Mouse (Mus musculus) testis, postnatal 14 days (tissue): ENCODE measurements around the gene Tmed3.
A peak's percentile ranks its signal among the peaks of the same experiment; 100 is the strongest.

Source experiments
- DNase-seq: peaks from one replicate; pipeline ENCODE4 v3.0.0; 2021; ENCODE audit warnings: low spot score

The Tmed3 gene

DNA sequence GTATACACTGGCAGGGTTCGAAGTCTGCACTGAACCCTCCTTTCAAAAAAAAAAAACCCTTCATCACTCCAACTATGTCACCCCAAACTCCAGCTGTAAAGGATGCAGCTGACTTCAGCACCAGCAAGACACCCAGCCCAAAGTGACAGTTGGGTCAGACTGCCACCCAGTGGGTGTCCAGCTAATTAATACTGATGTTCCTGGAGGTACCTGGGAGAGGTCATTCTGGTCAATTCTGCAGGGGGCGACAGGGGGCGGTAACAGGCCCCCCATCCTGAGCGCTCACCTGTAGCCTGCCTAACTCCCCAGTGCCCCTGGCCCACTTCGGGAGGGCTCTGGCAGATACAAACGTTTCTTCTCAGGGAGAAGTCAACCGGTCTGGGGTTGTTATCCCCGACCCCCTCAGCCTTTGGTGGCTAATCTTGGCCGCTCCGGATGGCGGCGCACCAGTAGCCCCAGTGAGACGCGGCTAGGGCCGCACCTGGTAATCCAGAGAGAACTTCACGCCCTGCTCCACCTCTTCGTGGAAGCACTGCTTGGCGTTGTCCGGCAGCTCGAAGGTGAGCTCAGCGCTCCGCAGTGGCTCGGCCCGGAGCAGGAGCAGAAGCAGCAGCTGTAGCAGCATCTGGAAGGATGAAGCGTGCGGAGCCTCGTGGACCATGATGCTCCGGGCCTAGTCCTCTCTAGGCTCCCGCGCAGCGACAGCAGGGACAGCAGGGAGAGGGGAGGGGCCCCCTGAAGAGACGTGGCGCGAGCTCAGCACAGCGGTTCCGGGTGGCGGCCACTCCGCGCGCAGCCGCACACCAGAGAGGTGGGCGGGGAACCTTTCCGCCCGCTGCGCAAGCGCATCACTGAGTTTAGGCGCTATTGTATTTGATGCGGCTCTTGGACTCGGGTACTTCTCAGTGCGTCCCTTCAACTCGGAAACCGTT, at the start of gene Tmed3:
Gene Tmed3 (minus strand): TSS at position 804 of the 932 bp plus-strand sequence.
- DNase-seq: peak; percentile 91

DNA sequence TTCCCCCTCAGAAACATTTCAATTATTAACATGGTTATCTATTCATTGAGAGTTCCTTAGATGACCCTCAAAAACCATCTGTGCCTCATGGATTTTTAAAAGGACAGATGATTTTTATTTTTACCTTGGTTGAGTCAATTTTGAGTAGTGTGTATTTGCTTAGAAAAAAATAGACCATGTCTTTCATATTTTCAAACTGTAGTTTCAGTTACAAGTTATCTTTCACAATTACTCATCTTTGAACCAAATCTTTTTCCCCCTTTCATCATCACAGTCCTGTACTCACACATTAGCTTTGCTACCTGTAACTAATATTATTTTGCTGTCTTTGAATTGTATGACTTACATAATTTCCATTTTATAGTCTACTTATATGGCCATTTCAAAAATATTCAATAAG, 35.2 kb upstream of the Tmed3 start:
- DNase-seq: no peak

DNA sequence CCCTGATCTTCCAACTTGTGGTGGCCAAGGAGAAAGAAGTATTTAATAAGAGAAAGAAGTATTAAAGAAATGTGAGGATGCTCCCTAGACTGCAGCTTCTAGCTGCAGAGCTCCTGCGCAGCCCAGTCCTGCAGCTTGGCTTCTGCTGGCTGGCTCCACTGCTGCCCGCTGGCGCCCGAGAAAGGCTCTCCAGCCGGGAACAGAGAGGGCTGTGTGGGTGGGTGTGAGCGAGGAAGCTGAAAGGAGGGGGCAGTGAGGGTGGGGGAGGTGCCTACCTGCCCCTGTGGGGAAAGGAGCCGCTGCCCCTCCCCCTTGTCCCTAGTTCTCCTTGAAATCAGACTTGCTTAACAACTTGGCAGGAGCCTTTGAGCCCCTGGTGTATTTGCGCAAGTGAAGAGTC, 33.4 kb upstream of the Tmed3 start, which contains the start of gene Ankrd34c:
Gene Ankrd34c (minus strand): TSS at position 181 of the 400 bp plus-strand sequence.
- no peak for DNase-seq

DNA sequence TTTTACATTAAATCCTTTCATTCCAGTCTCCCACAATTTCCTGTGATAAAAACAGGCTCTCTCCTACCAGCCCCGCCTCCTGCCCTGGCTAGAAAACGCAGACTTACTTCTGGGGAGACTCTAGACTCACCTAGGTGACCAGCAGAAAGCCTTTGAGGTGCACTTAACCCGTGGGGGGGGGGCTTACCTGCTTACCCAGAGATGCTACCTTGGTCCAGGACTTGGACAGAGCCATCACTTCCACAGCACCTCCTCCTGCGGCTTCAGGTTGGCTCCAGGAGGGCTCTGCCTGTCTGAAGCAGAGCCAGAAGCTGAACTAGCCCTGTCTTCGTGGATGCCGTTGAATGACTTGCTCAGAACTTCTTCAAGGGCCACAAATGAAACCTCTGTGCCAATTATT, 33.0 kb upstream of the Tmed3 start:
- no peak for DNase-seq

DNA sequence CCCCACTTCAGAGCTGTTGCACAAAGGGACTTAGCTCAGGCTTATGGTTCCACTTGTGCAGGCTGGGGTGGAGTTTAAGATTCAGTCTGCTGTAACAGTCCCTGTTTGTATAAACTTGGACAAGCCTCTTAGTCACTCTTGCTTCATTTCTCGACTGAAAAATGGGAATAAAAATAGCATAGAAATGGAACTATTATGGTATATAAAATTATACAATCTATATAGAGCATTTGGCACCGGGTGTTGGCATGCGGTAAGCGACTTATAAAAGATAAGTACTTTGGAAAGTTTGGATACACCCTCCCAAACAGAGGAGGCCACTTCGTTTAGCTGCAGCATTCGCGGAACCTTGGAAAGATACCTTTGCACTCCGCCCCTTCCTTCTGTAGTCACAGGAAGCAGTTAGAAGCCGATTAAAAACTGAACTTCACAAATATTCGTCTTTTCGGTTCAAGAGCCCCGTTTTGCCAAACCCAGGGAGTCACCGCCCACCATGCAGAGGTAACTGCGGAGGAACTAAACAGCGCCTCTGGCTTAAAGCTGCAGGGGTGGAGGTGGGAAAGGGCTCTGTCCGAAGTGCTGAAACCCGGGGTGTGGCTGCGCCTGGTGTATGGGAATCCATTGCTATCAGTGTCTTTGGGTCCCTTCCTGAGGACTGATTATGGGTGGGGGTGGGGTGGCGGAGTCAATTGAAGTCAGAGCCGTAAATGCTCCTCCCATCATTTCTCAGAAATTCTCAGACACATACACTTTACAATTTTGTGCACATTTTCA, 32.3 kb upstream of the Tmed3 start:
- DNase-seq: peak; percentile 40

DNA sequence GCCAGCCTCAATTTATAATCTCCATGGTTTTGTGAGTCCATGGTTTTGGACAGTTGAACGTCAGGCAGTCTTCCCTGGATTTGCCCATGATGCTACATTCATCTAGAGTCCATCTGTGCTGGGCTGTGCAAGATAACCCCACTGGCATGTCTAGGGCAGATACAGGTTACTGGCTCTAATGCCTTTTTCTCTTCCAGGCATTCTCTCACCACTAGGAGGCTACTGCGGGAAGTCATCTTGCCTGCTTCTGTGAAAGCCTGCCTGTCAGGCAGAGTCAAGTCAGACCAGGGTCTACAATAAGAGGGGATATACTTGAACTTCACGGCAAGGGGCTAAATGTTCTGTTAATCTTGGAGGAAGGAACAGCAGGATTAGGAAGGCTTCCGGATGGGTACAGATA, 2.0 kb upstream of the Tmed3 start:
- no peak for DNase-seq

DNA sequence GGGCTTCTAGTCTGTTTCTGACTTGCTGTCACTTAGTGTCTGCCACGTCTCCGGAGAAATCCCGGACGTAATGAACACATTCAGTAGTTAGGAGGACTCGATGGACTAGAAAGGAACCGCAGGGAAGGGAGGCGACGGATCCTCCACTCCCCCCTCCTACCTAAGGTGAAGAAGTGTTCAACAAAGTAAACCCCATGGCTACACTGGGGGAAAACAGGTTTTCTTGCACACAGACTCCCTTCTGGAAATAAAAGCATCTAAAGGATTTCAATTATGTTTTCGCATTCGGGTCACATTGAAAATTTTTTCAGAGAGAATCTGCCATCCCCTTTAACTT, 297 bp upstream of the Tmed3 start:
- DNase-seq: peak; percentile 5

DNA sequence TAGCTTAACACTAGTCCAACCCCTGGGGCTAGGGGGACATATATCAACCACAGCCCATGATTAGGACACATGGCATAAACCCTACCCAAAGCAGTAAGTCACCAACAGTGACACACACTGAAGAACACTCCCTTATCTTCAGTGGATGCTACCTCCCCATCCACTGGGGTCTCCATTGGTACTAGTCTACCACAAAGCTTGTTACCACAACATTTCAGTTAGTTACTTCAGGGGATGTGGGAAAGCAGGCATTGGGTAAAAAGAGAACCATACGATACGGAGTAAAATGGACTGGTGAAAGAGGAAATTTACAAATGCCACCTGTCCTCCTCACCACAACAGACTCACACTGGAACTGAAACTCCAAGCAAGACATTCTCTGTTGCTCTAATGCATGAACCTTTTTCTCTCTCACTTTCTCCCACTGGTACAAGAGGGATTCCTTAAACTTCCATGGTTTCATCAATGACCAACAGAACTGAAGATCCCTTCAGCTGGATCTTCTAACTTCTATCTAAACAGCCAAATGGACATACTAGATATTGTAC, 3.9 kb downstream of the Tmed3 start:
- no peak for DNase-seq

DNA sequence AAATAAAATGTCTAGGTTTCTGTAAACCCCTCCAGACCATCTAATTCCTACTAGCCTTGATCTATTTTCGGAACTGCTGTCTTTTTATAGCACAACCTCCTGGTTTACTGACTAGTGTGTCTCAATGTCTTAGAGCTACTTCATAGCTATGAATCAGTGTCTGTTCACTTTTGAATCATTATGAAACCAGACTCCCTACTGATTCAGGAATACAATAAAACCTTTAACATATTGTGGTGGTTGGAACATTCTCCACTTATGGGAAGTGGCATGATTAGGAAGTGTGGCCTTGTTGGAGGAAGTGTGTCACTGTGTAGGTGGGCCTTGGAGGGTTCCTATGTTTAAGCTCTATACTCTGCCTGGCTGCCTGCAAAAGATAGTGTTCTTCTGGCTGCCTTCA, 9.7 kb downstream of the Tmed3 start:
- no peak for DNase-seq

DNA sequence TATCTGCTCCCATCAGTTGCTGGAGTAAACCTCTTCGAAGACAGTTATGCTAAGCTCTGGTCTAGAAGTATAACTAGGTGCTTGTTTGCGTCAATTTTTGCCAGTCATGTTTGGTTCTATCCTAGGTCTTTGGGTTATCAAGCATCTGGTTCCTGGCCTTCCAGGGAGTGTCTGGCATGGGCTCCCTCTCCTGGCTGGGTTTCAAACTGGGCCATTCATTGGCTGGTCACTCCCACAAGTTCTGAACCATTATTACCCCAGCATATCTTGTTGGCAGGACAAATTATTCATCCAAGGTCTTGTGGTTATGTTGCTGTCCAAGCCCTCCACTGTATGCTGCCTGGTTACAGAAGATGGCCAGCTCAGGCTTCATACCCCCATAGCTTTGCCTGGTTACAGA, 11.2 kb downstream of the Tmed3 start:
- DNase-seq: no peak

DNA sequence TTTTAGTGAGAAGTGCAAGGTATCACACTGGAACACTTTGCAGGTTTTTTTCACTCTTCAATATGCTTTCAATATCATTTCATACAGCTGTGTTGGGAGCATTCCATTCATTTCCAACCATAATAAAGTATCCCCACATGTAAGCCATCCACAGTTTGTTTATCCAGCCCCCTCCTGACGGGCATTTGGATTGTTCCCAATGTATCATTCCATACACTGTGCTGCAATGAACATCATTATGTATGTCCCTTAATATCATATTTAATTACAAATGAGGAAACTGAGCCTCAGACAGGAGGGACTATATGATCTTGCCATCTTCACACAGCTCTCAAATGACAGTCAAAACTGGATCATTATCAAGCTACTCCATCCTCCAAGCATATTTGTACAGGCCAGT, 15.7 kb downstream of the Tmed3 start:
- no peak for DNase-seq

DNA sequence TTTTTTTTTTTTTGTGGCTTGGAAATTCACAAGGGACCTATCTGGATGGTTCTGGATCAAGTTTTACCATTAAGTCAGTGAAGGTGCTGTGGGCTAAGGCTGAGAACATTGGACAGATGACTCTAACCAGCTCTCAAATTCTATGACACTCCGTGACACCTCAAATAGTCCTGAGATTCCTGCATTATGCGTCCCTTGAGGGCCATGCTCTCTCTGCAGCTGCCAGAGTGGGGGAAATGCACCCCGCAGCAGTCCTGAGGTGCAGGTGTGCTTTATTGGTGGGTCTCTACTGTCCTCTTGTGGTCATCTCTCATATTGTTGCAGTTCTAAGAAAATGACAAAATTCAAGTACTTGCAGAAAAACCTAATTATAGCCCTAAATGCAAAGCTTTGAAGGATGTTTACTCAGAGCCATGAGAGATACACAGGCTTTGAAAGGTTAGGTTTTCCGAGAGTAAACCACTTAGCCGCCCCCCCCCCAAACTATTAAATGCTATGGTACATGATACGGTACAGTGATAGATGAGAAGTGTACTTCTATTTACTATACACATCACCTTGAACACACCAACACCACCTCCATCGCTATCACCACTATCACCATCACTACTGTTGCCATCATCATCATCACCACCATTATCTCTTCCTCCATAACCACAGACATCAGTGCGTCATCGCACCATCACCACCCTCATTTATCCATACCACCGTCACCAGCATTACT, 17.2 kb downstream of the Tmed3 start:
- DNase-seq: no peak

DNA sequence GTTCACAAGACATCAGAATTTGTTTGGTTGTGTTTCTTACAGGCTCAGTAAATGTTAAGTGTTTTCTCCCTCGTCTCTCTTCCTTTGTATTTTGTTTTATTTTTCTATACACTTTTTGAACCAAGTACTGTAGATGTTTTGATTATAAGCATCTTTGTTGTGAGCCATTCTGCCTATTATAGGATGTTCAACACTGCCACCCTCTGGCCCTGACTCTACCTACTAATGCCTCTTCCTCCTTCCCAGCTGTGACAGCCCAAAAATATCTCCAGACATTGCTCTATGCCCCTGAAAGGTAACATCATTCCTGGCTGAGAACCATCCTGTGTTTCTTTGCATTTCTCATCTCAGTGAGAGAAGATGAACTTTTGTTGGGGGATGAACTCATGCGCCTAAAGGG, 18.6 kb downstream of the Tmed3 start:
- DNase-seq: no peak

DNA sequence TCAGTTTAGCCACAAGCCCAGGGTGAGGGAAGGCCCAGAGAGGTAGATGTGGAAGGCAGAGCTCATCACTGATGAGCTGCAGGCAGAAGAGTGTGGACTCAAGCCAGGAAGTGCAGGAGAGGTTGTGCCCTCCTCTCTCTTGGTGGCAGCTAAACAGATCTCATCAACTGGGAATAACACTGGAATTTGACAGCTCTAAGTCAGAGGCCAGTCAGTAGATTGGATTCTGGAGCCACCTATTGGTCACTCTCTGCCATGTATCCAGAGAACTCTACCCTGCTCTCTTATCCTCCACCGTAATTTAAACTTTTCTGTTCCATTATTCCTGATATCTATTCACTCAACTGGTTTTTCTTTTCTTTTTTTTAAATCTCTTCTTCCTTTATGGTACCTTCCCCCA, 25.9 kb downstream of the Tmed3 start:
- DNase-seq: no peak

DNA sequence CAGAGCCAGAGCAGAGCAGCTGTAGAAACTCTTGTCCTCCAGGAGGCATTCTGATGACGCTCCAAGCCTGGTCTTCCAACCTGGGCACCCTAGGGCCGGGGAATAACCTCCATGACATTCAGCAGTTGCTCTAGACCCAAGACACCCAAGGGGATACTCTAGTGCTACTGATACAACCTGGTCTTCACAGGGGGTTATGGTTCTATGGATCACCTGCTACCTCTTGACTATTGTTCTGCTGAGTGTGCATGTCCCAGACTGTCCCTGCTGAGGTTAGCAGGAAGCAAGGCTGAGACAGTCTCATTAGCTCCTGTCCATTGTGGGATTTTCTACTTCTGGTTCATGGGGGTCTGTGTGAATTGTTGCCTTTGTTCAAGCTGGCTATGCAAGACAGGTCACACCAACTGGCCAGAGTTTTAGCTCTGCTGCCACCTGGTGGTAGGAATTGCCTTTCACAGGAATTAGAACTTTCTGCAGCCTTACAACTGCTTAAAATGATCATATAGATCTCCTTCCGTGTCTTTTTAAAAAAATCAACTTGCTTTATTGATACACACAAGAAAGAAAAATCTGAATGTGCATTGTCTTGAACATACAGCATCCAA, 30.8 kb downstream of the Tmed3 start:
- peak; percentile 25 for DNase-seq

DNA sequence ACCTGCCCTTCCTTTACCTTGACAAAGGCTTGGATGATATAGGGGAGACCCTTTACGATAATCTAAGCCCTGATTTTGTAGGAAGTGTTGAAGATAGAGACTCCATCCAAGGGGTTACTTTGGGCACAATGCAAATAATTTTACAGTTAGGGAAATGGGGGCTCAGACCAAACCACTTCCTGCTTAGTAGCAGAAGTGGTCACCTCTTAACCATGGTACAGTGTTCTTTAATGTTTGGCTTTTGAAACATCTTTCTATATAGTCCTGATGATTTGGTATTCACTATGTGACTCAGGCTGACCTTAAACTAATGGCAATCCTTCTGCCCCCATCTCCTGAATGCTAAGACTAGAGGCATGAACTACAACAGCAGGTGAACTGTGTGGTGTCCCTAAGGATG, 31.5 kb downstream of the Tmed3 start:
- no peak for DNase-seq

DNA sequence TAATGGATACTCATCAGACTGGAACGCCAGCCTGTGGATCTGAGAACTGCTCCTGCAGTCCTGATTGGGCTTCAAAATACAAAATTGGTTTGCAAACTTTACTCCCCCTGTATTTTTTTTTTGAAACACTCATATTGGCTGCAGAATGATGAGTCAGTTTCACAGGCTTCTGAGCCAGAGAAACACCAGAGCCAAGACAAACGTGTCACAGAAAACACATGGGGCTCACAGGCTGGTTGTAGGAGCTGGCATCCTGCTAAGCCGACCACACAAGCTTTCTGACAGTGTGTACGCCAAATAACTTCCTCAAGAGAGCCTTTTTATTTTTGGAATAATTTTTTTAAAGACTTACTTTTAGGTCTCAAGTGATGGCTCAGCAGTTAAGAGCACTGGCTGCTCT, 35.0 kb downstream of the Tmed3 start:
- DNase-seq: no peak

DNA sequence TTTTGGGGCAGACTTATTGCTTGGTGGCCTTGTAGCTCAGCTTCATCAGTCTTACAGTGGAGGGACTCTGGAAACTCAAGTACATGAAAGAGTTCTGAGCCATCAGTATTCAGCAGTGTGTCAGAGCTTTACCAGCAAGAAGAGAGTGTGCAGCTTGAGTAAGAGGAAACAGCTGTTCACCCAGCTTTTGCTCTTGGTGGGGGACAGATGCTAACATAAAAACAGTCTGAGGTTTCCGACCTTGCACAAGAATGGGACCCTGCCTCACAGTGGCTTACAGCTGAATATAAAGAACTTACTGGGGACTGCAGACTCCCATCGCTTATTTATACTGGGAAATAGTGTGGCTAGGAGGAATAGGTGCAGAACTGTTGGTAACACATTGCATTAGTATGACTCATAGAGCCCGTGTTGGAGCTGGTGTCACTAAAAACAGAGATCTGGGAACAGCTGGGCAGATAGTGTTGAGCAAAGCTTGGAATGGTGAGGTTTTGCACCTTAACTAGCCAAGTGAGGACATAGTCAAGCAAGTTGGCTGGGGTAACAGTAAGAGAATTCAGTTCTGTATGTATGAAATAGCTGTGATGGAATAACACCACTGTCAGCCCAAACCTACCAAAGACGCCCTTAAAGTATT, 37.4 kb downstream of the Tmed3 start:
- no peak for DNase-seq

DNA sequence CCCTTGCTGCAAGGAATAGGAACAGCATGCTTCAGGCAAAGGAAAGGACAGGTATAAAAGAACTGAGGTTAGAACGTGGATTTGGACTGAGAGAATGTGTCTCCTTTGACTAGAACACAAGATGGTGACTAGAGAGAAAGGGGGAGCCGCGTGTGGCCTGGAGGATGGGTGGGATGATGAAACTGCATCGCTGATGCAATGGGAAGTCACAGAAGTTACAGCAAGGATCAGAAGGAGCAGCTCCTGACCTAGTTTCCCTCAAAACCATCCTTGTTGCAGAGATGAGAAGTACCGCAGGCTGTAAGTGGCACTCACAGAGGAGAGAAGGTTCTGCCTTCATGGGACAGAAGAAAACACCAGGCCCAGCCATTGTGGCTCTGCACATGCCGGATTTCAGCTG, 54.0 kb downstream of the Tmed3 start:
- DNase-seq: no peak
